ENCODE assay signal across 8 mouse cellular contexts in genomic region chr15:101929666-101930065, GRCm38 (mm10). TPM values are rescaled to one million over a fixed set of nuclear protein-coding genes. Genes with fewer than 3 reads are reported as not detected.
DNase-seq lines count a peak whose midpoint lies in the region; ATAC-seq and TF ChIP-seq lines count a peak whose summit lies in the region.

No protein-coding gene starts in this region.

- WGBS in forebrain, embryonic 13.5 days = 3% methylated on average over 17 of the region's 17 CpGs
- WGBS in lung, embryonic 14.5 days = 2% methylated on average over 17 of the region's 17 CpGs
- WGBS in stomach, embryonic 15.5 days = 3% methylated on average over 17 of the region's 17 CpGs

- H3K9ac ChIP-seq in forebrain, embryonic 13.5 days = no peak overlapping the region
- H3K9ac ChIP-seq in lung, embryonic 14.5 days = peak overlapping the region; percentile 30; the same call in 1 of the 2 replicates
- H3K9ac ChIP-seq in stomach, embryonic 15.5 days = no peak overlapping the region

- H3K4me3 ChIP-seq in forebrain, embryonic 13.5 days = peak overlapping the region; percentile 12; the same call in 1 of the 2 replicates
- peak overlapping the region; percentile 27 for H3K4me3 ChIP-seq in lung, embryonic 14.5 days (ENCODE audit: low read depth, low read length)
- H3K4me3 ChIP-seq in stomach, embryonic 15.5 days (replicated peaks) = peak overlapping the region; percentile 3; the same call in 1 of the 2 replicates

- H3K36me3 ChIP-seq in forebrain, embryonic 13.5 days (ENCODE audit: poor library complexity, severe bottlenecking) = no peaks in the 10 kb centered on the region
- H3K36me3 ChIP-seq in lung, embryonic 14.5 days (ENCODE audit: insufficient read depth) = no peaks in the 10 kb centered on the region
- no peaks in the 10 kb centered on the region for H3K36me3 ChIP-seq in stomach, embryonic 15.5 days

- H3K27ac ChIP-seq in forebrain, embryonic 13.5 days = no peak overlapping the region
- H3K27ac ChIP-seq in lung, embryonic 14.5 days (ENCODE audit: low read depth) = no peak overlapping the region
- H3K27ac ChIP-seq in stomach, embryonic 15.5 days = 0 out of 2 replicates have a peak overlapping the region, but pooled peaks have one; percentile 12

- DNase-seq in adrenal gland, postnatal 36 days = peak; percentile 66 to 72
- peak; percentile 20 for DNase-seq in kidney, adult 9 months
- peak; percentile 50 for DNase-seq in lung, embryonic 14.5 days
- no peak for DNase-seq in left cerebral cortex, adult 8-10 months (ENCODE audit: low spot score in 2 of 2)
- DNase-seq in gastrocnemius, postnatal 10 days = no peak

- H3K4me1 ChIP-seq in forebrain, embryonic 13.5 days = peaks cover 13% of the 10 kb centered on the region; the same call in 1 of the 2 replicates
- peaks cover 12% of the 10 kb centered on the region for H3K4me1 ChIP-seq in lung, embryonic 14.5 days (ENCODE audit: insufficient read depth)
- H3K4me1 ChIP-seq in stomach, embryonic 15.5 days = peaks cover 16% of the 10 kb centered on the region

- no peak for ATAC-seq in forebrain, embryonic 13.5 days
- no peak for ATAC-seq in lung, embryonic 14.5 days (ENCODE audit: insufficient read depth)
- peak; percentile 77 for ATAC-seq in stomach, embryonic 15.5 days (ENCODE audit: insufficient read depth, low FRiP score, low read depth)
- ATAC-seq in megakaryocyte progenitor cell, adult 5-6 weeks (replicated peaks; ENCODE audit: poor library complexity) = no peak

- no peaks in the 10 kb centered on the region for H3K9me3 ChIP-seq in forebrain, embryonic 13.5 days (replicated peaks)
- H3K9me3 ChIP-seq in lung, embryonic 14.5 days (ENCODE audit: low read depth, low read length) = no peaks in the 10 kb centered on the region
- no peaks in the 10 kb centered on the region for H3K9me3 ChIP-seq in stomach, embryonic 15.5 days

- TF ChIP-seq CTCF in lung, embryonic 14.5 days (IDR thresholded peaks at IDR 0.05; ENCODE audit: low read depth) = no peak

- H3K4me2 ChIP-seq in forebrain, embryonic 13.5 days = peak overlapping the region; percentile 47
- peak overlapping the region; percentile 60 for H3K4me2 ChIP-seq in lung, embryonic 14.5 days
- peak overlapping the region; percentile 36 for H3K4me2 ChIP-seq in stomach, embryonic 15.5 days

- peaks cover 14% of the 10 kb centered on the region for H3K27me3 ChIP-seq in forebrain, embryonic 13.5 days
- H3K27me3 ChIP-seq in lung, embryonic 14.5 days (ENCODE audit: insufficient read depth, low read length) = peaks cover 10% of the 10 kb centered on the region; the same call in 1 of the 2 replicates
- no peaks in the 10 kb centered on the region for H3K27me3 ChIP-seq in stomach, embryonic 15.5 days (replicated peaks)

RNA-seq across cellular contexts. Expression of gene Krt4, which starts 5.1 kb away (rescaled TPM):
- total RNA-seq in adrenal gland, postnatal 36 days (2021) = not detected
- not detected in 2 replicates for polyA plus RNA-seq in forebrain, embryonic 13.5 days (2015; fragmentation: Nextera tagmentation; extraction: Ambion mirVana)
- polyA plus RNA-seq in lung, embryonic 14.5 days (2014; fragmentation: Nextera tagmentation; extraction: Ambion mirVana) = 0.97 and 1.3 TPM in 2 replicates
- polyA plus RNA-seq in stomach, embryonic 15.5 days (2015; fragmentation: Nextera tagmentation; extraction: Ambion mirVana) = 390 and 937 TPM in 2 replicates
- total RNA-seq in megakaryocyte progenitor cell, adult 5-6 weeks (2015) = 0.52 TPM in 1 of 2 replicates, not detected in the other
- not detected in 2 replicates for total RNA-seq in megakaryocyte progenitor cell, adult 5-6 weeks (2017)
- not detected for total RNA-seq in left cerebral cortex, adult 8-10 months (2022)
- total RNA-seq in gastrocnemius, postnatal 10 days (2021) = under 1 TPM in 1 of 2 experiments, not detected in 1; 0.21 TPM

RNA-seq across cellular contexts. Expression of gene Krt79, which starts 10.5 kb away (rescaled TPM):
- 1 to 10 TPM in 1 of 2 experiments, under 1 TPM in 1; 0.99 to 1.5 TPM for total RNA-seq in adrenal gland, postnatal 36 days (2021)
- polyA plus RNA-seq in forebrain, embryonic 13.5 days (2015; fragmentation: Nextera tagmentation; extraction: Ambion mirVana) = 0.10 and 0.33 TPM in 2 replicates
- polyA plus RNA-seq in lung, embryonic 14.5 days (2014; fragmentation: Nextera tagmentation; extraction: Ambion mirVana) = 0.20 and 0.22 TPM in 2 replicates
- polyA plus RNA-seq in stomach, embryonic 15.5 days (2015; fragmentation: Nextera tagmentation; extraction: Ambion mirVana) = 1.2 and 1.6 TPM in 2 replicates
- not detected in 2 replicates for total RNA-seq in megakaryocyte progenitor cell, adult 5-6 weeks (2015)
- not detected in 2 replicates for total RNA-seq in megakaryocyte progenitor cell, adult 5-6 weeks (2017)
- not detected for total RNA-seq in left cerebral cortex, adult 8-10 months (2022)
- total RNA-seq in gastrocnemius, postnatal 10 days (2021) = not detected

RNA-seq across cellular contexts. Expression of gene Krt78, which starts 24.4 kb away (rescaled TPM):
- total RNA-seq in adrenal gland, postnatal 36 days (2021) = not detected
- not detected in 2 replicates for polyA plus RNA-seq in forebrain, embryonic 13.5 days (2015; fragmentation: Nextera tagmentation; extraction: Ambion mirVana)
- polyA plus RNA-seq in lung, embryonic 14.5 days (2014; fragmentation: Nextera tagmentation; extraction: Ambion mirVana) = 0.05 TPM in 2 replicates
- 2.3 and 5.7 TPM in 2 replicates for polyA plus RNA-seq in stomach, embryonic 15.5 days (2015; fragmentation: Nextera tagmentation; extraction: Ambion mirVana)
- not detected in 2 replicates for total RNA-seq in megakaryocyte progenitor cell, adult 5-6 weeks (2015)
- total RNA-seq in megakaryocyte progenitor cell, adult 5-6 weeks (2017) = not detected in 2 replicates
- not detected for total RNA-seq in left cerebral cortex, adult 8-10 months (2022)
- not detected for total RNA-seq in gastrocnemius, postnatal 10 days (2021)

RNA-seq across cellular contexts. Expression of gene Krt76, which starts 36.9 kb away (rescaled TPM):
- total RNA-seq in adrenal gland, postnatal 36 days (2021) = not detected
- polyA plus RNA-seq in forebrain, embryonic 13.5 days (2015; fragmentation: Nextera tagmentation; extraction: Ambion mirVana) = not detected in 2 replicates
- not detected in 2 replicates for polyA plus RNA-seq in lung, embryonic 14.5 days (2014; fragmentation: Nextera tagmentation; extraction: Ambion mirVana)
- polyA plus RNA-seq in stomach, embryonic 15.5 days (2015; fragmentation: Nextera tagmentation; extraction: Ambion mirVana) = not detected in 2 replicates
- not detected in 2 replicates for total RNA-seq in megakaryocyte progenitor cell, adult 5-6 weeks (2015)
- total RNA-seq in megakaryocyte progenitor cell, adult 5-6 weeks (2017) = not detected in 2 replicates
- not detected for total RNA-seq in left cerebral cortex, adult 8-10 months (2022)
- total RNA-seq in gastrocnemius, postnatal 10 days (2021) = not detected

Comparison
In these comparisons a context has a peak if more than half of its experiments do, and no peak if none do; other contexts are left out.
1. DNase-seq: peak in adrenal gland, postnatal 36 days (2 of 2), kidney, adult 9 months (single experiment) and lung, embryonic 14.5 days (single experiment); none in left cerebral cortex, adult 8-10 months (0 of 2) and gastrocnemius, postnatal 10 days (single experiment).
2. Peak in every context shown above with its lines, with median percentiles within 50 percentile points of each other: H3K4me2 ChIP-seq and H3K4me3 ChIP-seq.